Mouse (Mus musculus): Measurements from ENCODE around the gene Hmga2. TPM values are rescaled to one million over a fixed set of nuclear protein-coding genes. Genes with fewer than 3 reads are reported as not detected.

Gene Hmga2
- not detected in 3 replicates for total RNA-seq (2017)

DNA sequence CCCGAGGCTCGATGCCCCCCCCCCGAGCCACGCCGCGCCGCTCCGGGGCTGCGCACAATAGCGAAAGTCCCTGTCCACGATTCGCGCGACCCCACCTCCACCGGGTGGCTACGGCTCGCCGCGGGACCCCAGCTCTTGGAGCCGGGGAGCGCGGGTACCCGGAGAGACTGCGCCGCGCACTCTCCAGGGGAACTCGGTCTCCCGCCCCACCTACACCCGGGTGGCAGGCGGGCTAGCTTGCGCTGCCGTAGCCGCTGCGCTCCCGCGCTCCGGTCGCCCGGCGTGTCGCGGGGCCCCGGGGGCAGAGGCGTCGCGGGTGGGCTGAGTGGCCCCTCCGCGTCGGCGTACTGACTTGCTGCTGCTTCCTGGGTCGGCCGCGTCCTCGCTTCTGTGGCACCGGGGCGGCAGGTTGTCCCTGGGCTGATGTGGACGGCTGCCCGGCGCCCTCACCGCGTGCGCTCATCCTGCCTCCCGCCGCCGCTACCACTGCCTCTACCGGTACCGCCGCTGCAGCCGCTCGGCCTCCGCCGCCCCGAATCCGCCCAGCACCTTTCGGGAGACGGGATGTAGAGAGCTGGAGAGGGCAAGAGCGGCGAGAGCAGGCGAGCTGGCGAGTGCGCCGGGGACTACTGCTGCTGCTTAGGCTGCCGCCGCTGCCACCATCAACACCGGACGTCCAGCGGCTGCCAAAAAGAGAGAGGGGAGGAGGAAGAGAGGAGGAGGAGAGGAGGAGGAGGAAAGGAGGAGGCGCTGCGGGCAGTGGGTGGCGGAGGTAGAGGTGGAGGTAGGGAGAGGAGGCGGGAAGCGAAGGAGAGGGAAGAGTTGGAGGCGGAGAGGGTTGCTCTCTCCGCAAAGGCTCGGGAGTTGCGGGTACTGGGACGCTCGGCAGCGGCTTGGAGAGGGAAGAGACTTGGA, at the start of gene Hmga2:
Gene Hmga2 (minus strand): TSS at position 869 of the 915 bp plus-strand sequence.
- ATAC-seq (replicated peaks; ENCODE audit: insufficient number of reproducible peaks, low FRiP score, low TSS enrichment, poor library complexity, severe bottlenecking) = no peak

DNA sequence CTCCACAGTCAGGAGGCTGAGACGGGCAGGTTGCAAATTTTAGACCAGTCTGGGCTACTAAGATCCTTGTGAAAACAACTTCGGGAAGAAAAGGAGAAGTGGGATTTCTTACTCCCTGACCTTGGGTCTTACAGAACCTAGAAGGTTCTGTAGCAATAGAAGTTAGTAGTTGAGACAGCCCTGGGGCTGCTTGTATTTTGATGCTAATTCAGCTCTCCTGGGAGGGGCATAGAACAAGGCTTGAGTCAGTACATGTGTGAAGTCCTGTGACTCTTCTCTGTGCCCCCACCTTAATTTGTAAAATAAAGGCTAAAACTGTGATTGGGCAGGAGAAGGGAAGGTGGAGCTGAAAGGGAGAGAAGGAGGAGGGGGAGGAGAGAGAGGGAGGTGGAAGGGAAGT, 46.7 kb upstream of the Hmga2 start:
- no peak for ATAC-seq (replicated peaks; ENCODE audit: insufficient number of reproducible peaks, low FRiP score, low TSS enrichment, poor library complexity, severe bottlenecking)

DNA sequence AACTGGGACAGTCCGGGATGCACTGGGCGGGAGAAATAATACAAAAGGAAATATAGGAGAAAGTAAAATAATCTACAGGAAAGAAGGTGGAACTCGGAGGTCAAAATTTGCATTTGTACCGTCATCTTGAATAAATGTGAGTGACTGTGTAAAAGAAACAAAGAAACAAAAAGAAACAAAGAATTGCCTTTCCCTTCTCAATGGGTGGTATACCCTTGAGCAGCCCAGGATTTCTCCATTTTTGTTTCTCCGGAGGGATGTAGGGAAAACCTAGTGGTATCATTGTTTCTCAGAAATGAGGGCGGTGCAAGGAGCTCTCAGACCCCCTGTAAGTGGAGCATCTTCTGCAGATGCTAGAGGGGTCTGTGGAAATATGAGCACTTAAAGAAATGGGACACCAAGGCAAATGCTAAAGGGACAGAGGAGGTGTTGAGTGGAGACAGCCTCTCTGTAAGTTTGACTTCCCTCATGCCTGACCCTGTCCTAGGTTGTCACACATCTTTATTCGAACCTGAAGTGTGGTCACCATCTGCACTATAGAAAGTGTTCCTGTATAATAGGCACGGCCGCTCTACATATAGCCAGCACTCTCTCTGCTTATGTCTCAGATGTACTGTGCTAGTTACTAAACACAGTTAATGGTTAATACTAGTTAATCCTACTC, 45.8 kb upstream of the Hmga2 start:
- ATAC-seq (replicated peaks; ENCODE audit: insufficient number of reproducible peaks, low FRiP score, low TSS enrichment, poor library complexity, severe bottlenecking) = no peak

DNA sequence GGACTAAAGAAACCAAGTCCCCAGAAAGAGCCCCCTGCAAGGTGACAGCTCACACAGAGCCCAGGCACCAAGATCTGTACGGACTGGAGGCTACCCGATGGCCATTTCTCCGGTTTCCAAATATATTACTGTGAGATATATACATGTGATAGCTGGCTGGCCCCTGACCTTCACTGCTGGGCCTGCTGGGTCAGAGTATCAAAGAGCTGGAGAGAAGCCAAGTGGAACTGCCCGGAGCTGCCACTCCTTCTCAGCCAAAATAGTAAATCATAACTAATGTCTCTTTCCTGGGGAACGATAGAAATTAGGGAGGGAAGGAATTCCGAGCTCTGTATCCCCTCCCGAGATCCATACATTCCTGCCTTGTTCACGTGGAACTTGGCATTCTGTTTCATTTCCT, 40.0 kb upstream of the Hmga2 start:
- no peak for ATAC-seq (replicated peaks; ENCODE audit: insufficient number of reproducible peaks, low FRiP score, low TSS enrichment, poor library complexity, severe bottlenecking)

DNA sequence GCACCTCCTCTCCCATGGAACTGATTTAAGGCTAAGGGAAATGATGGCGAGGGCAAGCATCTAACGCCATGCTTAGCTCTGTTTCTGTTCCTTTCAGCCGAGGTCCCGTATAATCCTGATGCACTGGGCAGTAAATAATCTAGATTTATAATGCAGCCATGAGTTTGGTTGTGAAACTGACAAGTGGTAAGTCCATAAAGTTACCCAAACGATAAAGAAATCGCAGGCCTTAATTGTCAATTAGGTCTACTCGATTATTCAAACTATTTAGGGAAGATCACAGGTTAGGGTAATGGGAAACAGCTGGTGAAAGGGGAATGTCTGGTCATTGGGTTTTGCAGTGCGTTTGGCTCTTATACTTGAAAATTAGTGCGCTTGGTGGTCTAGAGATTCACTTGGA, 37.5 kb upstream of the Hmga2 start:
- no peak for ATAC-seq (replicated peaks; ENCODE audit: insufficient number of reproducible peaks, low FRiP score, low TSS enrichment, poor library complexity, severe bottlenecking)

DNA sequence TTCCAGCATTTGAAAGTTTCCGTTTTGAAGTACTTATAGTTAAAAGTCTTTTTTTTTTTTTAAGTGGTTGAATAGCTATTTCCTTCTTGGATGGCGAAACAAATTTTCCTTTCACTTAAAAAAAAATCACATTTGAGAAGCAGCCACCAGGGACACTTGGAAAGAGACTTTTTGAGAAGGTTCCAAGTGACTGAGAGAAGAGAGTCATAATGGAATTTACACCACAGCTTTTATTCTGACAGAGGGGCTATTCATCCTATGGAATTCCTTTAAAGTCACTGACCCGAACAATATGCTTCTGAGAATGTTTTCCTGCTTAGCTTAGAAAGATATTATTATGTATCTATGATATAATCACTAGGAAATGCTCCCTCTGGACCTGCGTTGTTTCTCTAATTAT, 36.7 kb upstream of the Hmga2 start:
- ATAC-seq (replicated peaks; ENCODE audit: insufficient number of reproducible peaks, low FRiP score, low TSS enrichment, poor library complexity, severe bottlenecking) = no peak

GRCm38 (mm10) chr10:120512121-120512520, 35.9 kb upstream of the Hmga2 start:
- no peak for ATAC-seq (replicated peaks; ENCODE audit: insufficient number of reproducible peaks, low FRiP score, low TSS enrichment, poor library complexity, severe bottlenecking)

- no peak for ATAC-seq (replicated peaks; ENCODE audit: insufficient number of reproducible peaks, low FRiP score, low TSS enrichment, poor library complexity, severe bottlenecking)
Observed at GRCm38 (mm10) chr10:120503959-120504358, 27.7 kb upstream of the Hmga2 start.

DNA sequence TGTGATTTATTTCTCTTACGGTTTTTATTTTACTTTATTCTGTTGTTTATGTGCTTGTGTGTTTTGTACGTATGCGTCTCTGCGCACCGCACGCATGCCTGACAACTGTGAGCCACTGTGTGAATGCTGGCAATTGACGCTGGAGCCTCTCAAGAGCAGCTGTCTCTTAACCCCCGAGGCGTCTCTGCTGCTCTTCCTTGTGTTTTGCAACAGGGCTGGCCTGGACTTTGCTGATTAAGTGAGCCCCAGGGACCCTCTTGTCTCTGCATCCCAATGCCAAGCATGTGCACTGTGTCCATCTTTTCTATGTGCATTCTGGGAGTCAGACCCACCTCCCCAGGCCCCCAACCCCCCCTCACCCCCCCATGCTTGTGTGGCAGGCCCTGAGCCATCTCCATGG, 24.5 kb upstream of the Hmga2 start:
- no peak for ATAC-seq (replicated peaks; ENCODE audit: insufficient number of reproducible peaks, low FRiP score, low TSS enrichment, poor library complexity, severe bottlenecking)

DNA sequence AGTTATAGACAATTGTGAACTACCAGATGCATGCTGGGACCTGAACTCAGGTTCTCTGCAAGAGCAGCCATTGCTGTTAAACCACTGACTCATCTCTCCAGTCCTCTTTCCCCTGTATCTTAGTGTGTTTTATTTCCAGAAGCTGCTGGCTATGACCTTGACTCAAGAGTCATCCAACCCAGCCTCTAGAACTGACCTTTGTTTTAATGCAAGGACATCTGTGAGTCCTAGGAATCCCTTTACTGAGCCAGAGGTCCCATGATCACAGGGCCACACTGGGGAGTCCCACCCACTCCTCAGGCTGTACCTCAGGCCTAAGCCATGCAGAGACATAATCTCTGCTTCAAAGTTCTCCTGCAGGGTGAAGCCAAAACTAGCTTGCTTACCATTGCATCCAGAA, 21.8 kb upstream of the Hmga2 start:
- no peak for ATAC-seq (replicated peaks; ENCODE audit: insufficient number of reproducible peaks, low FRiP score, low TSS enrichment, poor library complexity, severe bottlenecking)

GRCm38 (mm10) chr10:120494653-120495052, 18.4 kb upstream of the Hmga2 start:
- no peak for ATAC-seq (replicated peaks; ENCODE audit: insufficient number of reproducible peaks, low FRiP score, low TSS enrichment, poor library complexity, severe bottlenecking)

GRCm38 (mm10) chr10:120491477-120491876, 15.2 kb upstream of the Hmga2 start:
- ATAC-seq (replicated peaks; ENCODE audit: insufficient number of reproducible peaks, low FRiP score, low TSS enrichment, poor library complexity, severe bottlenecking) = no peak

- no peak for ATAC-seq (replicated peaks; ENCODE audit: insufficient number of reproducible peaks, low FRiP score, low TSS enrichment, poor library complexity, severe bottlenecking)
Observed at GRCm38 (mm10) chr10:120489611-120490010, 13.3 kb upstream of the Hmga2 start.

- no peak for ATAC-seq (replicated peaks; ENCODE audit: insufficient number of reproducible peaks, low FRiP score, low TSS enrichment, poor library complexity, severe bottlenecking)
Observed at GRCm38 (mm10) chr10:120488526-120488925, 12.3 kb upstream of the Hmga2 start.

DNA sequence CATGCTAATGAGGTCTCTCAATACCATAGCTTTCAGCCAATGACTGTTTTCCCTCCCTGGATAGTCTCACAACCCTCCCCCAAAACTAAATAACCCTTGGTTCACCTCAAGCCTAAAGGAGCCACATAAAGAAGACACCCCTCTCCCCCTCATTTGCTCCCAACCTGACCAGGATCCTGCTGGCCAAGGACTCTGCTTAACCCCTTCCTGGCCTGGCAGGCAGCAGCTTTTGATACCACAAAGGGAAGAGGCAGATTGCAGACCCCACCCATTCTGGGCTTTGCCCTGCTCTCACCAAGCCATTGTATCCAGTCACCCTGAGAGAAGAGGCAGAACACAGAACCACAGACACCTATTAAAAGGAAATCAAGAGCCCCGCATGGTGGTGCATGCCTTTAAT, 11.6 kb upstream of the Hmga2 start:
- no peak for ATAC-seq (replicated peaks; ENCODE audit: insufficient number of reproducible peaks, low FRiP score, low TSS enrichment, poor library complexity, severe bottlenecking)

- no peak for ATAC-seq (replicated peaks; ENCODE audit: insufficient number of reproducible peaks, low FRiP score, low TSS enrichment, poor library complexity, severe bottlenecking)
Observed at GRCm38 (mm10) chr10:120485461-120485860, 9.2 kb upstream of the Hmga2 start.

DNA sequence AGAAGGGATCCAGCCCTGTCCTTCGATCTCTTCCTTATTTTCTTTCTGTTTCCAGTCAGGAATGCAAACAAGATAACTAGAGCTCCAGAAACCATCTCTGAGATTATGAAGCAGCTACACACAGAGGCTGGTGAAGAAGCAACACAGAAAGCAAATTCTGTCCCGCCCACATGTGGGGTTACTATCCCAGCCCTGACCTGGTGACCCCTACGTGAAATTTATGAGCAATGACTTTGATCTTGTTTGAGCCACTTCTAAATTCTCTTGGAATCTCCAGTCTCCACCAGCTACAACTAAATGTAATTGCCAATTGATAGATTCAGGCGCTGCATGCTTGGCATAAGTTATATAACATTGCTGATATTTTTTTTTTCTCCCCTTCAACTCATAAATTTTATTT, 7.9 kb upstream of the Hmga2 start:
- ATAC-seq (replicated peaks; ENCODE audit: insufficient number of reproducible peaks, low FRiP score, low TSS enrichment, poor library complexity, severe bottlenecking) = no peak

DNA sequence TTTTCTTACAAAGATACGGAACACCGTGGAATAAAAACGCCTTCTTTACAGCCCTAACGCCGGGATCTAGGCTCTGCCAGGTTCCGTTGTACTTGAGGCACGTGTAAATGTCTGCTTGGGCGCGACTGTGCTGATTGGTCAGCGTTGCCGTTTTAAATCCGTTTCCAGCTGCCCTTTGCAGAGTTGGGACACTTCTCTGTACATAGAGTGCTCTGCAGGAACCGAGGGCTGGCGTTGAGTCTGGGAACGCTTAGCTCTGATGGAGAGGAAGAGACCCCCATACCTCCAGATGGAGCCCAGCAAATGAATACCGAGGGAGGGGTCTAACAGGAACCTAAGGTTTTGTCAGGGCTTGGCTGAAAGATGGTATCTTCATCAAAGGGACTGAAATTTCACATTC, 1.9 kb upstream of the Hmga2 start:
- ATAC-seq (replicated peaks; ENCODE audit: insufficient number of reproducible peaks, low FRiP score, low TSS enrichment, poor library complexity, severe bottlenecking) = no peak

DNA sequence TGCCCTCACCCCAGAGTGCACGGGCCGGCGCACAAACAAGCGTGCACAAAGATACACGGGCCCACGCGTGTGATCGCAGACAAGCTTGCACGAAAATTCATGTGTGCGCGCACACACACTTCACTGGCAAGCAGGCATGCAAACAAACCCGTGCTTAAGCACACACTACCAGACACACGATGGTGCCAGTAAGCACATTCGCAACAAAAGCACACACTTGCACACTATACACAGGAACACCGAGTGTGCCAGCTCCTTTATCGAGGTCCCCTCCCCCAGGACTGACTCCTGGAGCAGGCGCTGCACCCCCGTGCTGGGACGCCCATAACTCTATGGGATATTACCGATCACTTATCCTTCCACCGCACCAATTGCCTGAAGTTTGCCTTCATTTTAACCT, 1.2 kb upstream of the Hmga2 start:
- ATAC-seq (replicated peaks; ENCODE audit: insufficient number of reproducible peaks, low FRiP score, low TSS enrichment, poor library complexity, severe bottlenecking) = no peak
